ENCODE assay signal across 8 mouse cellular contexts in the genomic region with DNA sequence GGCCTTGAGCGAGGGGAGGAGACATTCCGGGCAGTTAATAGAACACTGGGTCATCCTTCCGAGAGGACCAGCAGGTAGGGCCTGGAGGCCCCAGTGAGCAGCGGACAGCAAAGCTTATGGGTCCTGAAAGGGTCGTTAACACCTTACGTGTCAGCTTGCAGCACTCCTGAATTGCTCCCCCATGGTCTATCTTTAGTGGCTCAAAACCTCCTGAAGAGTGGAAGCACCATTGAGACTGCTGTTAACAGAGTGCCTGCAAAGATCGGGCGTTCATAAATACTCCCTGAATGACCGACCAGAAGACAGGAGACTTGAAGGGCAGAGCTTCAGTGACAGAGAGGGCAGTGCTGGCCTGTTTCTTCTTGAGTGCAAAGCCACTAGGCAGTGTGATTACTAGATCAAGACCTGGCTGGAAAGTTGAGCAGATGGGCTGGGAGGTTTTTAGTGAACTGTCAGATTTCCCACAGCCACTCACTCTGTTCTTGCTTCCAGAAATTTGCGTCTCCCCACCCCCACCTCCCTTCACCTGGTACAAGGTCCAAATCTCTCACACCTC. TPM values are rescaled to one million over a fixed set of nuclear protein-coding genes. Genes with fewer than 3 reads are reported as not detected.
DNase-seq lines count a peak whose midpoint lies in the region; ATAC-seq and TF ChIP-seq lines count a peak whose summit lies in the region.

No protein-coding gene starts in this region.

- H3K4me3 ChIP-seq in layer of hippocampus, adult 2 months = peak overlapping the region; percentile 71
- H3K4me3 ChIP-seq in hindbrain, embryonic 15.5 days = peak overlapping the region; percentile 61
- H3K4me3 ChIP-seq in midbrain, embryonic 12.5 days = peak overlapping the region; percentile 53

- H3K4me2 ChIP-seq in hindbrain, embryonic 15.5 days = peak overlapping the region; percentile 77
- peak overlapping the region; percentile 69 for H3K4me2 ChIP-seq in midbrain, embryonic 12.5 days (replicated peaks)

- 0 out of 2 replicates have a peak, but pooled peaks cover 5% of the 10 kb centered on the region for H3K4me1 ChIP-seq in hindbrain, embryonic 15.5 days (replicated peaks)
- H3K4me1 ChIP-seq in midbrain, embryonic 12.5 days = no peaks in the 10 kb centered on the region

- H3K27me3 ChIP-seq in hindbrain, embryonic 15.5 days = no peaks in the 10 kb centered on the region
- peaks cover 16% of the 10 kb centered on the region for H3K27me3 ChIP-seq in midbrain, embryonic 12.5 days

- DNase-seq in layer of hippocampus, adult 2 months (ENCODE audit: low spot score in 2 of 2) = no peak
- DNase-seq in layer of hippocampus, adult 9-11 months = no peak
- DNase-seq in c-Kit-positive CD71-positive TER-119-positive erythroid progenitor cells, embryonic 14.5 days (ENCODE audit: low spot score) = peak; percentile 16
- DNase-seq in MN1 (ENCODE audit: low spot score) = no peak
- no peak for DNase-seq in layer of hippocampus, adult 9-10 months (ENCODE audit: low spot score)

- H3K36me3 ChIP-seq in hindbrain, embryonic 15.5 days = no peaks in the 10 kb centered on the region; the same call in 1 of the 2 replicates
- 0 out of 2 replicates have a peak, but pooled peaks cover 2% of the 10 kb centered on the region for H3K36me3 ChIP-seq in midbrain, embryonic 12.5 days

- 29% methylated on average over 10 of the region's 10 CpGs for WGBS in hindbrain, embryonic 15.5 days
- 30% methylated on average over 10 of the region's 10 CpGs for WGBS in midbrain, embryonic 12.5 days

- no peak for ATAC-seq in hindbrain, embryonic 15.5 days (ENCODE audit: low FRiP score, low read depth)
- ATAC-seq in midbrain, embryonic 12.5 days (ENCODE audit: low FRiP score, low read depth) = peak; percentile 47; the same call in 1 of the 2 replicates
- no peak for ATAC-seq in inflammation-experienced regulatory T-cells, adult 6 months

- TF ChIP-seq CTCF in layer of hippocampus, adult 2 months (conservative IDR thresholded peaks at IDR 0.05) = no peak

- no peaks in the 10 kb centered on the region for H3K9me3 ChIP-seq in hindbrain, embryonic 15.5 days
- no peaks in the 10 kb centered on the region for H3K9me3 ChIP-seq in midbrain, embryonic 12.5 days

- peak overlapping the region; percentile 72 for H3K9ac ChIP-seq in hindbrain, embryonic 15.5 days
- H3K9ac ChIP-seq in midbrain, embryonic 12.5 days (replicated peaks) = peak overlapping the region; percentile 62

- H3K27ac ChIP-seq in layer of hippocampus, adult 2 months = peak overlapping the region; percentile 95
- peak overlapping the region; percentile 93 for H3K27ac ChIP-seq in hindbrain, embryonic 15.5 days (replicated peaks)
- H3K27ac ChIP-seq in midbrain, embryonic 12.5 days (replicated peaks) = peak overlapping the region; percentile 89; the same call in 1 of the 2 replicates

RNA-seq across cellular contexts. Expression of gene Msl3, which starts 0.8 kb away (rescaled TPM):
- 10 to 100 TPM; 21.1 to 22.4 TPM for total RNA-seq in layer of hippocampus, adult 2 months (2021)
- 18.2 and 18.8 TPM in 2 replicates for polyA plus RNA-seq in hindbrain, embryonic 15.5 days (2015; fragmentation: Nextera tagmentation; extraction: Ambion mirVana)
- polyA plus RNA-seq in midbrain, embryonic 12.5 days (2016; fragmentation: Nextera tagmentation; extraction: Ambion mirVana) = 27.3 and 28.2 TPM in 2 replicates
- 10 to 100 TPM; 37.5 to 47.7 (median 41.9) TPM for polyA plus RNA-seq in inflammation-experienced regulatory T-cells, adult 6 months (2017; shearing (Covaris generic))
